Mouse (Mus musculus) stomach, postnatal 0 days (tissue): ENCODE results near the gene Cox10.

ENCODE experiments used
- CTCF ChIP-seq: IDR thresholded peaks from 2 replicates; pipeline ENCODE4 v1.5.1; 2016; ENCODE audit warnings: antibody characterized with exemption, low read depth, mild to moderate bottlenecking, moderate library complexity
- EP300 ChIP-seq: optimal IDR thresholded peaks from 2 replicates; pipeline ENCODE3; 2016; ENCODE audit warnings: antibody characterized with exemption

GRCm38 (mm10) chr11:64018165-64018564 is 61.1 kb downstream of the Cox10 start:
- TF ChIP-seq CTCF (no peak), EP300 (no peak)
